Mouse (Mus musculus): ENCODE data around the gene Calhm6. TPM values are rescaled to one million over a fixed set of nuclear protein-coding genes. Genes with fewer than 3 reads are reported as not detected.

Gene Calhm6
- polyA plus RNA-seq, 1 experiment, result 0.05 TPM

GRCm38 (mm10) chr10:34111964-34112738 lies 15.6 kb downstream of the Calhm6 start:
- Histone ChIP-seq H3K4me2 (ENCODE audit: low read depth) (no peak overlapping the region), H3ac (ENCODE audit: control insufficient read depth, insufficient read length) (no peak overlapping the region), H3K4me3 (no peak overlapping the region), H3K36me3 (ENCODE audit: control insufficient read depth, insufficient read depth) (no peaks in the 10 kb centered on the region), H3K27me3 (ENCODE audit: control insufficient read depth, insufficient read depth, insufficient read length) (no peaks in the 10 kb centered on the region), H3K79me2 (ENCODE audit: control insufficient read depth, insufficient read depth) (no peaks in the 10 kb centered on the region)
- TF ChIP-seq MYOG (IDR thresholded peaks at IDR 0.05; ENCODE audit: control insufficient read depth in 1 of 3, insufficient read depth in 1 of 3, insufficient read length in 2 of 3, low read depth in 2 of 3), result no peak
- no peak for TF ChIP-seq E2F4 (IDR thresholded peaks at IDR 0.05; ENCODE audit: insufficient read depth)
- no peak for TF ChIP-seq REST (IDR thresholded peaks at IDR 0.05; ENCODE audit: insufficient read depth, insufficient read length)

GRCm38 (mm10) chr10:34110863-34111465 lies 16.8 kb downstream of the Calhm6 start:
- Histone ChIP-seq H3K27me3 (ENCODE audit: control insufficient read depth, insufficient read depth, insufficient read length) (no peaks in the 10 kb centered on the region), H3ac (ENCODE audit: control insufficient read depth, insufficient read length) (no peak overlapping the region), H3K4me3 (no peak overlapping the region), H3K36me3 (ENCODE audit: control insufficient read depth, insufficient read depth) (no peaks in the 10 kb centered on the region), H3K79me2 (ENCODE audit: control insufficient read depth, insufficient read depth) (no peaks in the 10 kb centered on the region), H3K4me2 (ENCODE audit: low read depth) (no peak overlapping the region)
- no peak for TF ChIP-seq MYOG (IDR thresholded peaks at IDR 0.05; ENCODE audit: control insufficient read depth in 1 of 3, insufficient read depth in 1 of 3, insufficient read length in 2 of 3, low read depth in 2 of 3)
- no peak for TF ChIP-seq REST (IDR thresholded peaks at IDR 0.05; ENCODE audit: insufficient read depth, insufficient read length)
- TF ChIP-seq MAX (IDR thresholded peaks at IDR 0.05; ENCODE audit: low read depth), result no peak
- TF ChIP-seq CEBPB (IDR thresholded peaks at IDR 0.05; ENCODE audit: insufficient read depth, poor library complexity, severe bottlenecking), result no peak
- no peak for TF ChIP-seq POLR2A (IDR thresholded peaks at IDR 0.05; ENCODE audit: insufficient read length, low read depth)

- Histone ChIP-seq H3ac (ENCODE audit: control insufficient read depth, insufficient read length) (no peak within 1 kb of the TSS), H3K4me2 (ENCODE audit: low read depth) (peak within 1 kb of the TSS; percentile 73), H3K79me2 (ENCODE audit: control insufficient read depth, insufficient read depth) (no peaks in the 10 kb centered on the region), H3K36me3 (ENCODE audit: control insufficient read depth, insufficient read depth) (no peaks in the 10 kb centered on the region), H3K27me3 (ENCODE audit: control insufficient read depth, insufficient read depth, insufficient read length) (no peaks in the 10 kb centered on the region), H3K4me3 (peak within 1 kb of the TSS; percentile 7)
- peak; percentile 86 for TF ChIP-seq SRF (IDR thresholded peaks at IDR 0.05; ENCODE audit: control insufficient read depth, insufficient read length, low read depth)
- no peak for TF ChIP-seq MYOD1 (IDR thresholded peaks at IDR 0.05; ENCODE audit: control insufficient read depth in 1 of 3, insufficient read length in 2 of 3, low read depth in 2 of 3)
- peak in 1 of 3 experiments; percentile 30 for TF ChIP-seq MYOG (IDR thresholded peaks at IDR 0.05; ENCODE audit: control insufficient read depth in 1 of 3, insufficient read depth in 1 of 3, insufficient read length in 2 of 3, low read depth in 2 of 3)
- TF ChIP-seq REST (IDR thresholded peaks at IDR 0.05; ENCODE audit: insufficient read depth, insufficient read length), result no peak
- no peak for TF ChIP-seq USF1 (IDR thresholded peaks at IDR 0.05; ENCODE audit: low read depth)
- peak; percentile 75 for TF ChIP-seq CEBPB (IDR thresholded peaks at IDR 0.05; ENCODE audit: insufficient read depth, poor library complexity, severe bottlenecking)
- TF ChIP-seq POLR2AphosphoS2 (IDR thresholded peaks at IDR 0.05; ENCODE audit: insufficient read length, low read depth), result no peak
Observed at GRCm38 (mm10) chr10:34096418-34096883, 31.3 kb downstream of the Calhm6 start, which contains the start of gene Calhm5. TSS of gene Calhm5 (minus strand) at chr10:34096519.

DNA sequence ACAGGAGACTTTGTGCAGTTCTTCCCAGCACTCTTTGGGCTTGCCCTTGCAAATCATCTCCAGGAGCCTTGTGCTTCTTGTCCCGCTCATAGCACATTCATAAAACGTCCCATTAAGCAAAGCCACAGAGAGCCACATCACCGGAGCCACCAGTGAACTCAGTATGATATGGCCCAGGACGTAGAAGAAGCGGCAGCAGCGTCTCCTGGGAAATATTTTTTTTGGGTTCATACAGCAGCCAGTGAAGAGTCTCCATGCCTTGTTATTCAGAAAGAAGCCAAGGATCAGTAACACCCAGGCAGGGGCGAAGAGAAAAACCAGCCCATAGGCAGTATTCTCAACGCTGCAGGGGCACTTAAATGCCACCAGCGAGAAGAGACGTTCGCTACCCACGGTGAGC lies 31.8 kb downstream of the Calhm6 start:
- H3ac ChIP-seq (ENCODE audit: control insufficient read depth, insufficient read length), result no peak overlapping the region
- TF ChIP-seq MYOG (IDR thresholded peaks at IDR 0.05; ENCODE audit: control insufficient read depth in 1 of 3, insufficient read depth in 1 of 3, insufficient read length in 2 of 3, low read depth in 2 of 3) (no peak), TCF12 (IDR thresholded peaks at IDR 0.05; ENCODE audit: insufficient read depth, poor library complexity, severe bottlenecking) (no peak), SRF (IDR thresholded peaks at IDR 0.05; ENCODE audit: control insufficient read depth, insufficient read length, low read depth) (no peak), REST (IDR thresholded peaks at IDR 0.05; ENCODE audit: insufficient read depth, insufficient read length) (no peak), MYOD1 (IDR thresholded peaks at IDR 0.05; ENCODE audit: control insufficient read depth in 1 of 3, insufficient read length in 2 of 3, low read depth in 2 of 3) (no peak), MAX (IDR thresholded peaks at IDR 0.05; ENCODE audit: low read depth) (no peak), CEBPB (IDR thresholded peaks at IDR 0.05; ENCODE audit: insufficient read depth, poor library complexity, severe bottlenecking) (no peak), POLR2A (IDR thresholded peaks at IDR 0.05; ENCODE audit: insufficient read length, low read depth) (no peak), TCF3 (IDR thresholded peaks at IDR 0.05; ENCODE audit: insufficient read length, low read depth) (no peak), POLR2AphosphoS2 (IDR thresholded peaks at IDR 0.05; ENCODE audit: insufficient read length, low read depth) (no peak)
- peak overlapping the region; percentile 73 for H3K4me2 ChIP-seq (ENCODE audit: low read depth)
- H3K27me3 ChIP-seq (ENCODE audit: control insufficient read depth, insufficient read depth, insufficient read length), result no peaks in the 10 kb centered on the region
- H3K4me3 ChIP-seq, result peak overlapping the region; percentile 7
- H3K36me3 ChIP-seq (ENCODE audit: control insufficient read depth, insufficient read depth), result no peaks in the 10 kb centered on the region
- H3K79me2 ChIP-seq (ENCODE audit: control insufficient read depth, insufficient read depth), result no peaks in the 10 kb centered on the region

- no peaks in the 10 kb centered on the region for H3K36me3 ChIP-seq (ENCODE audit: control insufficient read depth, insufficient read depth)
- no peak overlapping the region for H3K4me3 ChIP-seq
- no peaks in the 10 kb centered on the region for H3K27me3 ChIP-seq (ENCODE audit: control insufficient read depth, insufficient read depth, insufficient read length)
- H3K4me2 ChIP-seq (ENCODE audit: low read depth), result peak overlapping the region; percentile 73
- TF ChIP-seq CEBPB (IDR thresholded peaks at IDR 0.05; ENCODE audit: insufficient read depth, poor library complexity, severe bottlenecking), result no peak
- no peak for TF ChIP-seq TCF12 (IDR thresholded peaks at IDR 0.05; ENCODE audit: insufficient read depth, poor library complexity, severe bottlenecking)
- TF ChIP-seq REST (IDR thresholded peaks at IDR 0.05; ENCODE audit: insufficient read depth, insufficient read length), result no peak
- no peak for TF ChIP-seq USF1 (IDR thresholded peaks at IDR 0.05; ENCODE audit: low read depth)
- no peak for TF ChIP-seq POLR2AphosphoS2 (IDR thresholded peaks at IDR 0.05; ENCODE audit: insufficient read length, low read depth)
- TF ChIP-seq MAX (IDR thresholded peaks at IDR 0.05; ENCODE audit: low read depth), result no peak
- no peak for TF ChIP-seq TCF3 (IDR thresholded peaks at IDR 0.05; ENCODE audit: insufficient read length, low read depth)
- no peak for TF ChIP-seq E2F4 (IDR thresholded peaks at IDR 0.05; ENCODE audit: insufficient read depth)
- TF ChIP-seq MYOD1 (IDR thresholded peaks at IDR 0.05; ENCODE audit: control insufficient read depth in 1 of 3, insufficient read length in 2 of 3, low read depth in 2 of 3), result no peak
- no peak for TF ChIP-seq MYOG (IDR thresholded peaks at IDR 0.05; ENCODE audit: control insufficient read depth in 1 of 3, insufficient read depth in 1 of 3, insufficient read length in 2 of 3, low read depth in 2 of 3)
- TF ChIP-seq POLR2A (IDR thresholded peaks at IDR 0.05; ENCODE audit: insufficient read length, low read depth), result no peak
- no peak for TF ChIP-seq SRF (IDR thresholded peaks at IDR 0.05; ENCODE audit: control insufficient read depth, insufficient read length, low read depth)
- no peaks in the 10 kb centered on the region for H3K79me2 ChIP-seq (ENCODE audit: control insufficient read depth, insufficient read depth)
- no peak overlapping the region for H3ac ChIP-seq (ENCODE audit: control insufficient read depth, insufficient read length)
Observed at GRCm38 (mm10) chr10:34095147-34095546, 32.6 kb downstream of the Calhm6 start.

All from myocyte (in vitro differentiated cells).